Mouse (Mus musculus): ENCODE results near the gene Fxyd3. TPM values are rescaled to one million over a fixed set of nuclear protein-coding genes. Genes with fewer than 3 reads are reported as not detected.
A peak's percentile ranks its signal among the peaks of the same experiment; 100 is the strongest.

Gene Fxyd3
- polyA plus RNA-seq, 1 experiment, result not detected

GRCm38 (mm10) chr7:31089721-31090120 lies 13.2 kb upstream of the Fxyd3 start:
- no peak overlapping the region for H3K27ac ChIP-seq (ENCODE audit: insufficient read depth, low read depth, low read length)
- TF ChIP-seq CTCF (IDR thresholded peaks at IDR 0.05; ENCODE audit: insufficient read depth, low read depth, low read length), result no peak
- TF ChIP-seq POLR2A (IDR thresholded peaks at IDR 0.05; ENCODE audit: insufficient read depth, low read depth, low read length), result no peak
- H3K4me1 ChIP-seq (ENCODE audit: control insufficient read depth, insufficient read depth, low read length), result peaks cover 32% of the 10 kb centered on the region
- 98% methylated on average over 2 of the region's 2 CpGs for WGBS
- no peak overlapping the region for H3K4me3 ChIP-seq (ENCODE audit: insufficient read depth, low read depth, low read length)

DNA sequence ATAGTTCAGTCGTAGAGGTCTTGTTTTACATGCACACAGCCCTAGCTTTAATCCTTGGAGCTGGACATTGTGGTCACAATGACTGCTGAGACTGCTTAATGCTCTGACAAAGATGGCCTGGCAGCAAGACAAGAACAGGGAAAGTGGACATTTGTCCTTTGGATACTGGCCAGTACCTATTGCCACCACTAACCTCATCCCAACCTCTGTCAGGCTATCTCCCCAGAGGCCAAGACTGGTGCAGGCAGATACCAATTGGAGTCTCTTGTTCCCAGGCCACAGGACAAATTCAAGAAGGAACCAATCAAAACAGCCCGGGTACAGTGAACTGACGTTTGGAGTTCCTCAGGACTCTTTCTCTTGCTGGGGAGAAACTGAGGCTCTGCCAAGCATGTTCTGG lies 11.7 kb upstream of the Fxyd3 start:
- H3K4me1 ChIP-seq (ENCODE audit: control insufficient read depth, insufficient read depth, low read length), result peaks cover 22% of the 10 kb centered on the region
- TF ChIP-seq CTCF (IDR thresholded peaks at IDR 0.05; ENCODE audit: insufficient read depth, low read depth, low read length) (no peak), POLR2A (IDR thresholded peaks at IDR 0.05; ENCODE audit: insufficient read depth, low read depth, low read length) (no peak)
- H3K27ac ChIP-seq (ENCODE audit: insufficient read depth, low read depth, low read length), result no peak overlapping the region
- H3K4me3 ChIP-seq (ENCODE audit: insufficient read depth, low read depth, low read length), result no peak overlapping the region
- 49% methylated on average over 3 of the region's 3 CpGs for WGBS

DNA sequence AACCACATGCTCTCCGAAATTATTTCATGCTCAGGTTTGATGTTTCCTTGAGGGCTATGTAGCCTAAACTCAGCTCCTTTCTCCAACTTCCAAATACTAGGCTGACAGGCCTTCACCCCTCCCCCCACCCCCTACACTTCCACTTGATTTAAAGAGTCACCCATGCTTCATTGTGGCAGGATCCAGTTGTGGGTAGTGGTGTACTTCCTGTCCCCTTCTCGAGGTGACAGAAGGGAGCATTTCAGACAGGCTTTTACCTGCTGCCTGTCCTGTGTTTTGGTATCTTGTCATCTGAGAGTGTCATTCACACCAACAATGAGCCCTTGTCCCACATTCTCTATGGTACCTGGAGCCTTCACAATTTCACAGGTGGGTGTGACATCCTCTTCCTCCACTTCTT lies 10.8 kb upstream of the Fxyd3 start:
- Histone ChIP-seq H3K4me1 (ENCODE audit: control insufficient read depth, insufficient read depth, low read length) (peaks cover 26% of the 10 kb centered on the region), H3K27ac (ENCODE audit: insufficient read depth, low read depth, low read length) (peak overlapping the region; percentile 6; the same call in 1 of the 2 replicates), H3K4me3 (ENCODE audit: insufficient read depth, low read depth, low read length) (no peak overlapping the region)
- 75% methylated on average over 2 of the region's 2 CpGs for WGBS
- no peak for TF ChIP-seq POLR2A (IDR thresholded peaks at IDR 0.05; ENCODE audit: insufficient read depth, low read depth, low read length)
- TF ChIP-seq CTCF (IDR thresholded peaks at IDR 0.05; ENCODE audit: insufficient read depth, low read depth, low read length), result no peak

- WGBS, result 91% methylated on average over 9 of the region's 9 CpGs
- TF ChIP-seq CTCF (IDR thresholded peaks at IDR 0.05; ENCODE audit: insufficient read depth, low read depth, low read length), result no peak
- TF ChIP-seq POLR2A (IDR thresholded peaks at IDR 0.05; ENCODE audit: insufficient read depth, low read depth, low read length), result no peak
- Histone ChIP-seq H3K4me1 (ENCODE audit: control insufficient read depth, insufficient read depth, low read length) (peaks cover 22% of the 10 kb centered on the region), H3K27ac (ENCODE audit: insufficient read depth, low read depth, low read length) (peak overlapping the region; percentile 53), H3K4me3 (ENCODE audit: insufficient read depth, low read depth, low read length) (no peak overlapping the region)
These were observed 9.8 kb upstream of the Fxyd3 start for GRCm38 (mm10) chr7:31086175-31086755.

DNA sequence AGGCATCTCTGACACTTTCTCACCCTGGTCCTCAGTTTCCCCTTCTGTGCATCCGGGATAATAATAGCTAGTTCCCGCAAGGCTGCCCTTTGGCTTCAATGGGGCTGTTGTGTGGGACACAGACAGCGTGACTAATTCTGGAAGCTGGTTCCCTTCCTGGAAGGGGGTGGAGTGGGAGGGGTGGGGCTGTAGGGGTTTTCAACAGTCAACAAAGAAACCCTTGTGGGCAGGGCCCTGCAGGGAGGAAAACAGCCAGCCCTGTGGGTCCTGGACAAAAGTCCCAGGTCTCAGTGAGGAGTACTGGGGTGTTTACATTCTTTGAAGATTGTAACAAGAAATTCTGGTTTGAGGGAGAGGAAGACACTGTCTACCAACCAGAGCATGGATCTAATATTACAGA lies 8.7 kb upstream of the Fxyd3 start:
- TF ChIP-seq CTCF (IDR thresholded peaks at IDR 0.05; ENCODE audit: insufficient read depth, low read depth, low read length), result no peak
- no peak for TF ChIP-seq POLR2A (IDR thresholded peaks at IDR 0.05; ENCODE audit: insufficient read depth, low read depth, low read length)
- 40% methylated on average over 3 of the region's 3 CpGs for WGBS
- Histone ChIP-seq H3K4me3 (ENCODE audit: insufficient read depth, low read depth, low read length) (no peak overlapping the region), H3K27ac (ENCODE audit: insufficient read depth, low read depth, low read length) (peak overlapping the region; percentile 63), H3K4me1 (ENCODE audit: control insufficient read depth, insufficient read depth, low read length) (peaks cover 22% of the 10 kb centered on the region)

DNA sequence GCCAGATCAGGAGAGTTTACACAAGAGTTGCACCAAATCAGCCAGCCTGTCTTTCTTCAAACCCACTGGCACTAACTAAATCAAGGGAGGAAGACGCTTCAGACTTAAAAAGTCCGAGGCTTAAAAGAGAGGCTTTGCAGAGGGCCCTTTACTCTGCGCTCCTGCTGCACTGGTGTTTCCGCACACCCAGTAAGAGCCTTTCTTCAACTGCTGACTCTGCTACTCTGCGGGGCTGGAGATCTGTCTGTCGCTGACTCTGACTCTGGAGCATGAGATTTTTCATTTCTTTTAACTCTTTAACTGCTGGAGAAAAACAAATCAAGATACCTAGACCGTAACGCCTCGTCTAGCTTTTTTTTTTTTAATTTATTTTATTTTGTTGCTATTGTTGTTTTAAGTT lies 7.6 kb upstream of the Fxyd3 start:
- peaks cover 22% of the 10 kb centered on the region for H3K4me1 ChIP-seq (ENCODE audit: control insufficient read depth, insufficient read depth, low read length)
- no peak overlapping the region for H3K4me3 ChIP-seq (ENCODE audit: insufficient read depth, low read depth, low read length)
- no peak overlapping the region for H3K27ac ChIP-seq (ENCODE audit: insufficient read depth, low read depth, low read length)
- TF ChIP-seq POLR2A (IDR thresholded peaks at IDR 0.05; ENCODE audit: insufficient read depth, low read depth, low read length), result no peak
- TF ChIP-seq CTCF (IDR thresholded peaks at IDR 0.05; ENCODE audit: insufficient read depth, low read depth, low read length), result no peak
- 78% methylated on average over 9 of the region's 9 CpGs for WGBS

DNA sequence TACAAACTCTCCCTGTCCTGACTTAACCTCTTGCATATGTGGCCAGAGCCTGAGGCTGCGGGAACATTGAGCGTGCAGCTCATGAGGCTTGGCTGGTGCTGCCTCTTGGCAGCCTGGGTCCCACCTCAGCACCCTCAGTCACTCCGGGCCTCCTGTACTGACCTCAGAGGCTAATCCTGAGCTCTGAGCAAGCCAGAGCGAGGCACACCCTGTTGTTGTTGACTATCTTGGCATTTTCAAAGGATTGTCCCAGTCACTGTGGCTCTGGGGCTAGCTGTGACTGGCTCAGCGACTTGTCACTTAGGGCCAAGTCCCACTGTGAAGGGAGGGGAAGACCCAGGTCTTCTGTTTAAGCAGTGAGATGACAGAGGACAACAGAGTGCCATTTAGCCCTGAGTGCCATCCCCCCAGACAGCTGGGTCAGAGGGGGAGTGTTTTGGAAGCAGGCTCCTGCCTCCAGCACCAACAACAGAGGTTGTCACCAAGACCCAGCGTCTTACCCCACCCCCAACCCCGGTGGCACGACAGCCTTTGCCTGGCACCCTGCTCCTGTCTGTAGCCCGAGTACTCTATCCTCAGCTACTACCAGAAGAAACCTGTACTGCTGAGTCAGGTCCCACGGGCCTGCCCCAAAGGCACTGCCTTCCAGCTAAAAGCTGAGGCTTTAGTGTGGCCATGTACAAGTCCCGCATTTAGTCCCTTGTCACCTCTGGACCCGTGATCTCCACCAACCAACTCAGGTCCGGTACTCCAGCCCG lies 6.5 kb upstream of the Fxyd3 start:
- 60% methylated on average over 14 of the region's 14 CpGs for WGBS
- H3K4me1 ChIP-seq (ENCODE audit: control insufficient read depth, insufficient read depth, low read length), result peaks cover 22% of the 10 kb centered on the region
- TF ChIP-seq POLR2A (IDR thresholded peaks at IDR 0.05; ENCODE audit: insufficient read depth, low read depth, low read length), result no peak
- no peak for TF ChIP-seq CTCF (IDR thresholded peaks at IDR 0.05; ENCODE audit: insufficient read depth, low read depth, low read length)
- H3K4me3 ChIP-seq (ENCODE audit: insufficient read depth, low read depth, low read length), result no peak overlapping the region
- H3K27ac ChIP-seq (ENCODE audit: insufficient read depth, low read depth, low read length), result peak overlapping the region; percentile 46; the same call in 1 of the 2 replicates

DNA sequence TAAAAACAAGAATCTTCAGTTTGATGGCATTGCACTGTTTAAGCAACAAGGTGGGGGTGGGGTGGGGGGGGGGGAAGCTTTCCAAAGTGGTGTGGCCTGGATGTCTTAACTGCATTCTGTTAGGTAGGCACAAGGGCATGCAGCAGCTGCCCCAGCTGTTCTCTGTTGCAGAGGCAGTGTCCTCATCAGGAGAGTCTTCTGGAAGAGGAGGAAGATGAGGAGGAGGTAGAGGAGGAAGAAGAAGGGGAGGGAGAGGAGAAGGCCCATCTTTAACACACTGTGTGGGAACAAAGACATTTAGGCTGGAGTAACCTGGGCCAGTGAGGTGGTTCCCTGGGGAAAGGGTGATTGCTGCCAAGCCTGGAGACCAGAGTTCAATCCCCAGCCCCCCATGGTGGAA lies 5.6 kb upstream of the Fxyd3 start:
- no peak overlapping the region for H3K4me3 ChIP-seq (ENCODE audit: insufficient read depth, low read depth, low read length)
- H3K4me1 ChIP-seq (ENCODE audit: control insufficient read depth, insufficient read depth, low read length), result peaks cover 22% of the 10 kb centered on the region
- no peak overlapping the region for H3K27ac ChIP-seq (ENCODE audit: insufficient read depth, low read depth, low read length)
- TF ChIP-seq CTCF (IDR thresholded peaks at IDR 0.05; ENCODE audit: insufficient read depth, low read depth, low read length), result no peak
- no peak for TF ChIP-seq POLR2A (IDR thresholded peaks at IDR 0.05; ENCODE audit: insufficient read depth, low read depth, low read length)

- no peak for TF ChIP-seq CTCF (IDR thresholded peaks at IDR 0.05; ENCODE audit: insufficient read depth, low read depth, low read length)
- no peak for TF ChIP-seq POLR2A (IDR thresholded peaks at IDR 0.05; ENCODE audit: insufficient read depth, low read depth, low read length)
- Histone ChIP-seq H3K4me1 (ENCODE audit: control insufficient read depth, insufficient read depth, low read length) (peaks cover 17% of the 10 kb centered on the region), H3K27ac (ENCODE audit: insufficient read depth, low read depth, low read length) (no peak overlapping the region), H3K4me3 (ENCODE audit: insufficient read depth, low read depth, low read length) (no peak overlapping the region)
- WGBS, result 83% methylated on average over 1 of the region's 1 CpGs
These were observed 4.6 kb upstream of the Fxyd3 start for GRCm38 (mm10) chr7:31081106-31081505.

Measured in olfactory bulb, adult 2 months (tissue).